Mouse (Mus musculus): Measurements from ENCODE around the gene Cdkal1.

Cdkal1 gene

DNA sequence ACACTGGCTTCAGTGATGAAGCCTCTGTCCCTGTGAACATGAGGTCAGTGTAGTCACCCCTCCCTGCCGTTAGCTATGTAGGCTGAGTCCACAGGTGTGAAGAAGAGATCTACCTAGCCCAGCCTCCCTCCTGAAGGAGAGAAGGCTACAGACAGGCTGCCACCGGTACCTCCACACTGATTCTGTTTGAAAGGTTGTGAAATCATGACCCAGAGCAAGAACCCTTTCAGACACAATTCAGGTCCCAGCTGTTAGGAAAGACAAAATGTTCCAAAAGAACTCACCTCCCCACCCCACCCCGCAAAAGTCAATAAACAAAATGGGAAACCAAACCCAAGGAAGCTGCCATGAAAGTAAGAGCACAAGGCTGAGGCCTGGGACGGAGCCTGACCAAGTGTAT lies 217.2 kb downstream of the Cdkal1 start:
- in situ Hi-C loops (cut with MboI, MseI): no loop called here

DNA sequence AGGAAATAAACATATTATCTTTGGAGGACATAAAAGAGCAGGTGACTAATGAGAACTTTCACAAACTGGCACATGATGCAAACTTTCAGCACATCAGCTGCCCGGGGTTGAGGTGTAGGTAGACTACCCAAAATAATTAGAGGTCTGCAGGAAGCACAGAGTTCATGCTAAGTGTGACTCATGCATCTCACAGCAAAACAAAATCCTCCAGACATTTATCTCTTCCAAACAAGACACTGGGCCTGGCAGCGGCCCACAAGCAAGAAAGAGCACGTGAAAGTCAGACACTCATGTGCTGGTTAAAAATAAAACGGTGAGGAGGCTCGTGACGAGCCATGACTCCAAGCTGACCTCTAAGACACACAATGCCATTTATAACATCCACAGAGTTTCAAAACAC lies 217.7 kb downstream of the Cdkal1 start:
- in situ Hi-C loops (cut with MboI, MseI): no loop called here

DNA sequence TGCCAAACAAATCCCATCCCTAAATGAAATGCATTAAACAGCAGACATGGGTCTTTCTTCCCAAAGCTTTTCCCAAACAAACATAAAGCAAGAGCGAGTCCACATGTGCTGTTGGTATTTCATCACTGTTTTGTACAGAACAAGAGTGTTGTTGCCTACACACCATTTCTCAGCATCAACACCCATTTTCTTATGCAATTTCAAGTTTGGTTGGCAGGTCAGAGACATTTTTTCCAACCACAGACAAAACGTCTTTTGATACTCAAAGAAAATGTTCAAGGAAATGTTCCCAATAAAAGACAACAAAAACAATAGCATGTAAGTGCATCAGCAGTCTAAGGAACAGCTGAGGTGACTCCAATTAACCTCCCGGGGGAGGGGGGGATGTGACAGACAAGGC lies 219.9 kb downstream of the Cdkal1 start:
- in situ Hi-C loops (cut with MboI, MseI): no loop called here

DNA sequence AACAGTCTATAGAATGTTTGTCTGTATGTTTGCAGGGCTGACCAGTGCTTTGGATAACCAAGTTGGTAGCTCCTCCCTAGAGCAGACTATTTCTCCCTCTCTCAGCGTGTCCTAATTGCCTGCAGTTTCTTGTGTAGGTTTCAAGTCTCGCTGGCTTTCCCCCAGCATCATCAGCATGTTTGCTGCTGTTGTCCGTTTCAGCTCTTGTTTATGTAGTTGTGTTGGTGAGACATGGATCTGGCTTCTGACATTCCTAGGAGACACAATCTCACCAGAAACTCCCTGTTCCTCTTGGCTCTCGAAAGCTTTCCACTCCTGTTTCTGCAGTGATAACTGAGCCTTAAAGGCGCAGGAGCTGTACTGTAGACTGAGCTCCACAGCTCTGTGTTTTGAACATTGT lies 224.1 kb downstream of the Cdkal1 start:
- in situ Hi-C loops (cut with MboI, MseI): loop anchor here in 1 of 2 experiments (5.0 kb wide), 1 partner anchor 34 kb away; no protein-coding TSS in a partner anchor

DNA sequence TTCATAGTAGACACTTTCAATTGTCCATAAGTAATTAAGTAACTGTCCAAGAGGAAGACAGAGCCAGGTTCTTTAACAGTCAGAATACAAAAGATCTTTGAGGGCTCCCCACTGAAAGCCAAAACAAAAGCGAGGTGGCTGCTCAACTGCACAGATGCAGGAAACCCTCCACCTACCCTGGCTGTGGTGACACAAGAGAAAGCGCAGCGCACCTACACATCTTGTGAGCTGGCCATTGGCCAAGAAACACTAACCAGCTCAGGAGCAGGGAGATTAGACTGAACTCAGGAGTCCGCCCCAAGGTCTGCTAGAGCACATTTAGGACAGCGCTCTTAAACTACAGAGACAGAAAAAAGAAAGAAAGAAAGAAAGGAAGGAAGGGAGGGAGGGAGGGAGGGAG lies 226.9 kb downstream of the Cdkal1 start:
- in situ Hi-C loops (cut with MboI, MseI): no loop called here

DNA sequence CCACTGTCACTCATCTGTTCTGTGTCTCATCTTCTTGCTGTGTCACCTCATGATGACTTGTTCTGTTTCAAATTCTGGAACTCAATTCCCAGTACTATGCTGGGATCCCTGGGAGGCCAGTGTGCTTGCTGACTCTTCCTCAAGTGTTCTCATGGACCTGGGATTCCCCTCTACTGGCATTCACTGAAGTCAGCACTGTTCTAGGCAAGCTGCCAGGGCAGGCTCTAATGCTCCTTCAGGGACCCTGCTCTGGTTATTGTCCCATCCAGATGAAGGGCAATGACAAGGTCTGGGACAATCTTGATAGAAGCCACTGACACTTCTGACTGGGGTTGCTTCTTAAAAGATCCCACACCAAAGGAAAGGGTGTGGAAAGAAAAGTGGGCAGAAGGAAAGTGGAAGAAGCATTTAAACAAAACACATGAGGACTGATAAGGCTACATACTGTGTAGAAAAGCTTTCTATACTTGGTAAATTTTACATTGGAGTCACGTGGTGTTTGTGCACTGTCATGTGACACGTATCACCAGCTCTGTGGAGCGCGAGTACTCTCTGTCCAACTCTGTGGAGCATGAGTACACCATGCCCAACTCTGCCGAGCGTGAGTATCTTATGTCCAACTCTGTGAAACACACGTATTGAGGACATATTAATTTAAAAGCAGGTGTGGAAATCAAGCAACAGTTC lies 227.9 kb downstream of the Cdkal1 start:
- in situ Hi-C loops (cut with MboI, MseI): no loop called here

DNA sequence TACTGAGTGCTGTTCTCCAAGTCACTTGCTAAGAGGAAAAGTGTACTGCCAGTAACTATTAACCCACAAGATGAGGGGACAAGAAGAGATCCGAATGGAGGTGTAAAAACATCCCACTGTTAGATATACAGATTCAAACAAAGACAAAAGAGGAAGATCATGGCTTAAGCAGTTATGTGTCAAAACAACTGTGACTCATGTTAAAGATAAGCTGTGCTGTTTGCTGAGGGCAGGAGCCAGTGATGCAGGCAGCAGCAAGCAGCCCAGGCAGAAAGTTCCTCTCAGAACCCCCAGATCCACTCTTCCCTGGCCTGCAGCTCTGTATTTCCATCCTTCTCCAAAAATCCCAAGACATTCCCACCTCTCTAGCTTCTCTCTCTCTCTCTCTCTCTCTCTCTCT lies 230.5 kb downstream of the Cdkal1 start:
- in situ Hi-C loops (cut with MboI, MseI): loop anchor here in 1 of 2 experiments (25.0 kb wide), 1 partner anchor 663 kb away; the partner anchor contains the start of gene Sox4

DNA sequence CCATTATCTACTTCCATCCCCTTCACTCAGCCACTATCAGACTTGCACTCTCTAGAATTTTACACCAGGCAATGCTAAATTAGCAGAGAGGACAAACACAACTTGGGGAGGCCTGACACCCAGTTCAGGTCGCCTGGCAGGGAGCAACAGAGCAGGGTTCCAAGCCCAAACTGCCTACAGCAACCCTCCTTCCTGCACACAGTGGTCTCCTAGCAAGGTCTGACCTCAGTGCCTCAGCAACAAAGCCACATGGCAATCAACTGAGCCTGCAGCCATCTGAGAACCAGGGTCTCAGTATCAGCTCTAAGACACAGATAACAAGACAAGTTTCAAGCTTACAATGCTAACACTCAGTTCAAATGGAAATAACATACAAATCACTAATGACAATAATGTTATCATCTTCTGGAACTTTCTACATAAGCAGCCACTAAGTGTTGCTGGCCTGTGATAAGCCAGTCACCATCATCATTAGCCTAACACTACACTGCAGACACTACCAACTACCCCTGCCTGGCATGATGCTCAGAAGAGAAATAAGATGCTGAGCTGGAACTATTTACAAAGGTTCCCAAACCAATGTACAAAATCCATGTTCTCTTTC lies 231.7 kb downstream of the Cdkal1 start:
- in situ Hi-C loops (cut with MboI, MseI): loop anchor here in 1 of 2 experiments (25.0 kb wide), 1 partner anchor 661 kb away; the partner anchor contains the start of gene Sox4

DNA sequence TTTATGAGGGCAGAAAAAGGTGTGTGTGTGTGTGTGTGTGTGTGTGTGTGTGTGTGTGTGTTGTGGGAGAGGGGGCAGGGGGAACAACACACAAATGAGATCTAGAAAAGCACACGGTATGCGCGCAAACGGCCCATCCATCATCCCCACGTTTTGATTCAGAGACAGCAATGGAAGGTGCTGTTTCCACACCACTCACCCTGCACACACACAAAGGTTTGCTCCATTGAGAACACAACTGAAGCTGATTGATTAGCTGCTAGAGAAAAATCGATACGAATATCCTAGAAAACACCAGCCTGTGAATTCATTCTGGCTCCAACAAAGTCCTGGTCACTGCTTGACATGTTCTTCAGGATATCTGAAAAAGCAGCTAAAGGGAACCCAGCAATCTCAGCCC lies 233.6 kb downstream of the Cdkal1 start:
- in situ Hi-C loops (cut with MboI, MseI): loop anchor here in 1 of 2 experiments (25.0 kb wide), 1 partner anchor 660 kb away; the partner anchor contains the start of gene Sox4

DNA sequence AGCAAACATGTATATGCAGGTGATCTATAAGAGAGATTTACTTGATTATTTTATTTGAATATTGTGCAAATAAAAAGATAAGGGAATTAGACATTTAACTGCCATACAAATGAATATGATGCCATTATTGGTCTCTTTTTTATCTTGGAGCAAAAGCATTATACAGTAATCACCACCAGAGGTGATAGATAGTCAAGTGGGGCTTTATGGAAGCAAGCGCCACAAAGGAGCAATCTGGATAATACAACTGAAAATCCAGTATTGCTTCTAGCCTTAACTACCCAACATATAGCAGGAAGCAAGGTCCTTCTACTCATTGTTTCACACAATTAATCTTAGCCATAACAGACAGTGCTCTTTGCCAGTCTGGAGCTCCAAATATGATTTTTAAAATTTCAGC lies 234.1 kb downstream of the Cdkal1 start:
- in situ Hi-C loops (cut with MboI, MseI): loop anchor here in 1 of 2 experiments (25.0 kb wide), 1 partner anchor 659 kb away; the partner anchor contains the start of gene Sox4

DNA sequence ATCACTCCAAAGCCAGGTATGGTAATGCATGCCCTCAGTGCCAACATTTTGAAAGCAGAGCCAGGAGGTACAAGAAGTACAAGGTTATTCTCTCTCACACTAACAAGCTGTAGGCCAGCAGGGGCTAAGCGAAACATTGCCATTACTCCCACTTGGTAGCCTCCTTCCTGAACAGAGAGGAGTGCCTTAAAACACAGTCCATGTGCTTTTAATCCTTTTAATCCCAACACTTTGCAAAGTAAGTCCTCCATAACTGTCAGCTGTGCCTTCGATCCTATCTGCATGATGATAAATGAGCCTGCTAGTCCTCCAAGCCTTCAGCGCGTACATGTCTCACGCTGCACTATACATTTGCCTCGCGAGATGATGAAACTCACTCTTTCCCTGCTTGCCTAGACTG lies 234.6 kb downstream of the Cdkal1 start:
- in situ Hi-C loops (cut with MboI, MseI): loop anchor here in 1 of 2 experiments (25.0 kb wide), 1 partner anchor 659 kb away; the partner anchor contains the start of gene Sox4

DNA sequence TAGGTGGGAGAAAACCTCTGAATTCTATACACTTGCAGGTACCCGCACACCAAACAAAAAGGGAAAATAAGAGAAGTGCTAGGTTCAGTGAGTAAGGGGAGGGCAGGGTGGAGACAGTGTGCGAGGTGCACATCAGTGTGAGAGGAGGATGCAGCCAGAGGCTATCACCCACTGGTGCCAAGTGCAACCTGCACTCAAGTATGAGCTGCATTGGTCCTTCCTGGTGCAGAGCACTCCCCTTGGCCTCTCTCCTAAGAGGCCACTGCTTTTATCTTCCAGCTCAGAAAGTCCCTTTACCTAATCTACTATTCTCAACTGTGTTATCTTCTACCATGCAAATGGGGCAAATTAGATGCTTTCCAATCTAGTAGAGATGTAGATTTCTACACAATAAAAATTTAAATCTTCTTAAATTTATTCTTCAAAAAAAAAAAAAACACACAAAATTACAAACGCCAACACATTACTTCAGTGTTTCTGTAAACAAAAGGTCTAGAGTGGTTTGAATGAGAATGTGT lies 238.8 kb downstream of the Cdkal1 start:
- in situ Hi-C loops (cut with MboI, MseI): loop anchor here in 1 of 2 experiments (25.0 kb wide), 1 partner anchor 654 kb away; the partner anchor contains the start of gene Sox4

DNA sequence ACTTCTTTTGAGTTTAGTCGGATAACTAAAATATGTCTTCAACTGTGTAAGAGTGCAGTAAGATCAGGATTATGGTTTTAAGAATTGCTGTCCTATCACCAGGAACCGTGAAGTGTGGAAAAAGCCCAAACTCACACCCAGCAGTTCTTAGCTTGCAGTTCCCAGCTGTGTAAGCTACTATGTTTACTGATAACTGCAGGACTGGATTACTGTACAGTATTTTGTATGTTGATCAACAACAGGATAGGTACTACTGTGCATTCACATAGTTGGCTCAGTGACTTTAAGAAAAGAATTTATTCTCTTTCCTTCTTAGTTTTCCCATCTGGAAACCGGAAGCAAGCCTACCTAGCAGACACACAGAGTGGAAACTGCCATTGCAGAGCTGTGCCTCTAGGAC lies 239.5 kb downstream of the Cdkal1 start:
- in situ Hi-C loops (cut with MboI, MseI): loop anchor here in 1 of 2 experiments (25.0 kb wide), 1 partner anchor 654 kb away; the partner anchor contains the start of gene Sox4

DNA sequence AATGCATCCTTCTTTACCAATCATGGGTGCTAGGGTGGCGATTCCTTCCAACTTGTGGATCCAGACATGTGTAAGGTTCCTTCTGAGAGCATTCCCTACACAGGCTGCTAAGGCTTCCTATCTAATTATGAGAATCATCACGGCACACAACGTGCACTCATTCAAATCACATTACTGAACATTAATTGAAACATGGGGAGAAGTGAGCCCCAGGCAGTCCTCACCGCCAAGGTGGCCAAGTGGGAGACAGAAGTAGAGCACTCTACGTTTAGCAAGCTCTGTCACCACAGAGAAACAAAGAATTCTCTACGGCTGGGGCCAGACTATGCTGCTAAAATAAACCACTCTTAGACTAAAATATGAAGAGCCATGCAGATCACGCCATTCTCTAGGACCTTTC lies 240.4 kb downstream of the Cdkal1 start:
- in situ Hi-C loops (cut with MboI, MseI): loop anchor here in 1 of 2 experiments (25.0 kb wide), 1 partner anchor 653 kb away; the partner anchor contains the start of gene Sox4

DNA sequence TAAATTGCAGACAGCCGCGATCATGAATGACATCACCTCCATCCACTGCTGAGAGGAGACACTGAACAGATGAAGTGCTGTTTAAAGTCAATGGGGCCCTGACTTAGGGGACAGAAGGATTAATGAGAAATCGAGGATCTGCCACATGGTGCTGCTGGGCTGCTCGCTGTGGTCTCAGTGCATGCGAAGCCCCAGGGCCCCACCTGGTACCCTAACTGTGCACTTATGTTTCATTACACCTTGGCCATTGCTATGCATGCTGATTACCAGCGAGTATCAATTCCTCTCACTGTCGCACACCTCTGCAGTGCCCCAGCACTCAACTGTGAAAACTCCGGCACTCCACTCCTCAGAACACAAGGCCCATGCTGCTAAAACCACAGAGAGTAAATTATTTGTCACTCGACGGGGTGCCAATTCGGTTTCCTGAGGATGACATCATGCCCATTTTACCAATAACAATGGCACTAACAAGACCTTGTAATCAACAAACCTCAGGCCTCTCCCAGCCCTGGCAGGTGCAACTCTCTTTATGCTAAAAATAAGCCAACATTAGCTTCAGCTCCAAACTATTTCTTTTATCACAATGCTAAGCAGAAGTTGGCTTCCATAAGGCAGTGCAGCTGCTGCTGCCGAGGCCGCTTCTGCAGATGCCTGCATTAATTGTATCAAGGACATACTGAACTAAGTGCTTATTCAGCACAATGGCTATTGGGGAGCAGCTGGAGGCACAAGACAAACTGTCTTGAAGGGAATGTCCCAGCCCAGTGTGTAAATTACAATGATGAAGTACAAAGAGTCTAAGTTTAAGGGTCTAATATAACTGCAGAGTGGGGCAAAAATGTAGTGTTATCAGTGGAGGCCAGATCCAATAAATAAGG lies 245.2 kb downstream of the Cdkal1 start:
- in situ Hi-C loops (cut with MboI, MseI): loop anchor here in 1 of 2 experiments (25.0 kb wide), 1 partner anchor 648 kb away; the partner anchor contains the start of gene Sox4

DNA sequence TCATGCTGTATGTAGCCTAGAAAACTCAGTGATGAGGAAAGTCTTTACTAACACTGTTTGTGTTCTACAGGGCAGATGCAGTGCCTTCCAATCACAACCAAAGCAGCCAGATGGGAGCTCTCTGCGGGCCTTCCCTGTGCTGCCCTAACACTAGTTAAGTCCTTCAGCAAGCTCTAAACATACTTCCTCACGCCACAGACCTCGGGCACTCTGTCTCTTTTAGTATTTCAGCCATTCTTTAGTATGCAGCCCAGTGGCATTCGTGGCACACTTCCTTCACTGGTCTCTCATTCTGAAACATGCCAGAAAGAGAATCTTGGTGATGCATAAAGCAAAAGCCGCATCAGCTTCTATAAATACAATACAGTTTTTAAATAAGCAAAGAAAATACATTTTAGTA lies 246.0 kb downstream of the Cdkal1 start:
- in situ Hi-C loops (cut with MboI, MseI): loop anchor here (10.0 to 25.0 kb wide), 2 partner anchors 647 to 655 kb away; partner anchors contain the start of gene Sox4 (in 2 of the 2)

DNA sequence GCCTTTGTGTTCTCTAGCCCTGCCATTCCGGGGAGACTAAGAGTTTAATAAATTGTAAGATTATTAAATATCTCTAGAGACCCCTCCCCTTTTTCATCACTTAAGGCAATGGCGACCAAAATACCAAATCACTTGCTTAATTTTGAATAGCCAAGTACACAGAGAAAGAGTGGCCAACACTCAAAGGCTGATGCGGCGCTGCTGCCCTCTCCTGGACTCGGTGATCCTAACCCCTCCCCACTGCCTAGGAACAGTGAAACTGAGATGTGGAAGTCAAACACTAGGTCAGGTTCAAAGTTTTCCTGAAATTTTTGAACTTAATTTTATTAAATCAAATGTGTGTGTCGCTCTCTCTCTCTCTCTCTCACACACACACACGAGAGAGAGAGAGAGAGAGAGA lies 251.2 kb downstream of the Cdkal1 start:
- in situ Hi-C loops (cut with MboI, MseI): loop anchor here (10.0 to 25.0 kb wide), 2 partner anchors 642 to 649 kb away; partner anchors contain the start of gene Sox4 (in 2 of the 2)

DNA sequence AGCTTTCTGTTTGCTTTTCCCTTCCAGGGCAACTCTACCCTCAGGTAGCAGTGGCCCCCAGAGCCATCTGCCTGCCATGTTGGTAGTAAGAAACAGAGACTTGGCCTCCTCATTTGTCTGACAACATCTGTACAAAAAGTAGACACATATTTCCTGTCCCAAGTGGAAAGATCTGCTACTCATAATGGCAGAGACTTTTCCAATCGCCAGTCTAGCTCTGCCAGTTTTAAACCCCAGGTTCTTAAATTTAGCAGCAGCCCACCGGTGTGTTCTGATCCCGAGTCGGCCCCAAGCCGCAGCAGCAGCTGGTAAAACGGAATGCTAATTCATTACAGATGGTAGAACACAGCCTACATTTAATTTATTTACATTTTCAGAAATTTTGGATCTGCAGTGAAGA lies 251.9 kb downstream of the Cdkal1 start:
- in situ Hi-C loops (cut with MboI, MseI): loop anchor here (10.0 to 25.0 kb wide), 2 partner anchors 641 to 649 kb away; partner anchors contain the start of gene Sox4 (in 2 of the 2)

DNA sequence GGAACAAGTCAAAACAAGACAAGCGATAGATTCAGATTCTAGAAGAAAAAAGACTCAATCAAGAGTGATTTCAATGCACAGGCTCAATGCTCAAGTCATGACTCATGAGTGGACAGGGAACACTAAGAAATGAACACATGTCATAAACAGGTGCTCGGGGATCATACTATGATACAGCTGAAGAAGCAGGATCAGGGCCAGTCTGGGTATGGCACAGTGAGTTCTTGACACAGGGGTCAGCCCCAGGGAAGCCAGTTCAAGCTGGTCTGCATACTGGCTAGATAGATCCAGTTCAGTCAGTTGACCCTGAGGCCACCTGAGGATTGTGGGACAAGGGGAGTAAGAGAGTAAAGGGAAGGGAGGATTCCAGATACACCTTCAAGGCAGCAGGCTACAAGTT lies 254.4 kb downstream of the Cdkal1 start:
- in situ Hi-C loops (cut with MboI, MseI): loop anchor here (10.0 to 25.0 kb wide), 2 partner anchors 639 to 646 kb away; partner anchors contain the start of gene Sox4 (in 2 of the 2)

DNA sequence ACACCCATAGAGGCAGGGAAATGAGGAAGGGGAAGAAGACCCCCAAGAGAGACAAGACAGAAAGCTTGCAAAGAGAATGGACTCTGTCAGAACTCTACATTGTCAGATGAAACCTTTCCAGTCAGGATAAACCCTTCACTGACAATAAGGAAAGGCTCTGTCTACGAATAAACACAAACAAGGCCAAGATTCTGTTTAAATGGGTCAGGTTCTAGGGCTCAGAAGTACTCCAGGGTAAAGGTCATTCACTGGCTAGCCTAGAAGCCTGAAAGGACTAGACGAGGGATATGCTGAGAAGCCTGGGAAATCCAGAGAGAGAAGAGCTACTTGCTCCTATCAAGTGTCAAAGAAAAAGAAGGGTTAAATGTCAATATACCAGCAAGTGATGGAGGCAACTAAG lies 255.8 kb downstream of the Cdkal1 start:
- in situ Hi-C loops (cut with MboI, MseI): loop anchor here (5.0 to 25.0 kb wide), 3 partner anchors 33 to 645 kb away; partner anchors contain the start of gene Sox4 (in 2 of the 2)

DNA sequence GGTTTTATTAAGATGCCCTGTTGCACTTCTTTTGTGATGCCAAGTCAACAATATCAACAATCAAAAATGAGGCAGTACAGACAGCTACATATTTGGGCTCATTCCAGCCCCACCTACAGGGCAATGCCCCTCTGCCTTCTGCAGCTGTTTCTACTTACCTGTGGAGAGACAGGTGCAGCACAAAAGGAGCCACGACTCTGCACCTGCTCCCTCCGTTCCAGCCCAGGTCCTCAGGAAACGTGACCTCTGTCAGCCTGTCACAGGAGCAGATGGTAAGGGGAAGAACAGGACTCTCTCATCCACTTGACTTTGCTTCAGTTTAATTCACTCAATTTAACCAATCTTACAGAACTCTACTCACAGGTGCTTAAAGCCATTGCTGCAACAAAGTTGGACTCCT lies 258.7 kb downstream of the Cdkal1 start:
- in situ Hi-C loops (cut with MboI, MseI): loop anchor here in 1 of 2 experiments (5.0 kb wide), 1 partner anchor 36 kb away; no protein-coding TSS in a partner anchor
